Mouse (Mus musculus): ENCODE results near the gene Mpzl3. TPM values are rescaled to one million over a fixed set of nuclear protein-coding genes. Genes with fewer than 3 reads are reported as not detected.

The Mpzl3 gene
- polyA plus RNA-seq, 1 experiment, result 0.47 TPM

GRCm38 (mm10) chr9:45103211-45103979 is 48.4 kb downstream of the Mpzl3 start:
- no peak overlapping the region for H3K4me2 ChIP-seq (ENCODE audit: low read depth)
- H3K79me2 ChIP-seq (ENCODE audit: control insufficient read depth, insufficient read depth), result no peaks in the 10 kb centered on the region

GRCm38 (mm10) chr9:45105596-45106374 is 50.8 kb downstream of the Mpzl3 start:
- Histone ChIP-seq H3K27me3 (ENCODE audit: control insufficient read depth, insufficient read depth, insufficient read length) (peaks cover 42% of the 10 kb centered on the region), H3K4me3 (no peak overlapping the region), H3ac (ENCODE audit: control insufficient read depth, insufficient read length) (no peak overlapping the region), H3K36me3 (ENCODE audit: control insufficient read depth, insufficient read depth) (no peaks in the 10 kb centered on the region), H3K79me2 (ENCODE audit: control insufficient read depth, insufficient read depth) (no peaks in the 10 kb centered on the region), H3K4me2 (ENCODE audit: low read depth) (no peak overlapping the region)
- TF ChIP-seq TCF3 (IDR thresholded peaks at IDR 0.05; ENCODE audit: insufficient read length, low read depth), result no peak
- no peak for TF ChIP-seq TCF12 (IDR thresholded peaks at IDR 0.05; ENCODE audit: insufficient read depth, poor library complexity, severe bottlenecking)

More at GRCm38 (mm10) chr9:45103211-45103979, 48.4 kb downstream of the Mpzl3 start:
- Histone ChIP-seq H3ac (ENCODE audit: control insufficient read depth, insufficient read length) (no peak overlapping the region), H3K27me3 (ENCODE audit: control insufficient read depth, insufficient read depth, insufficient read length) (peaks cover 53% of the 10 kb centered on the region), H3K36me3 (ENCODE audit: control insufficient read depth, insufficient read depth) (no peaks in the 10 kb centered on the region), H3K4me3 (no peak overlapping the region)
- TF ChIP-seq SRF (IDR thresholded peaks at IDR 0.05; ENCODE audit: control insufficient read depth, insufficient read length, low read depth) (no peak), POLR2AphosphoS2 (IDR thresholded peaks at IDR 0.05; ENCODE audit: insufficient read length, low read depth) (no peak), CEBPB (IDR thresholded peaks at IDR 0.05; ENCODE audit: insufficient read depth, poor library complexity, severe bottlenecking) (no peak), REST (IDR thresholded peaks at IDR 0.05; ENCODE audit: insufficient read depth, insufficient read length) (no peak), POLR2A (IDR thresholded peaks at IDR 0.05; ENCODE audit: insufficient read length, low read depth) (no peak), TCF3 (IDR thresholded peaks at IDR 0.05; ENCODE audit: insufficient read length, low read depth) (no peak), TCF12 (IDR thresholded peaks at IDR 0.05; ENCODE audit: insufficient read depth, poor library complexity, severe bottlenecking) (no peak), MYOG (IDR thresholded peaks at IDR 0.05; ENCODE audit: control insufficient read depth in 1 of 3, insufficient read depth in 1 of 3, insufficient read length in 2 of 3, low read depth in 2 of 3) (no peak), E2F4 (IDR thresholded peaks at IDR 0.05; ENCODE audit: insufficient read depth) (no peak), MAX (IDR thresholded peaks at IDR 0.05; ENCODE audit: low read depth) (no peak)

GRCm38 (mm10) chr9:45115706-45116105 is 60.7 kb downstream of the Mpzl3 start:
- Histone ChIP-seq H3K36me3 (ENCODE audit: control insufficient read depth, insufficient read depth) (no peaks in the 10 kb centered on the region), H3K79me2 (ENCODE audit: control insufficient read depth, insufficient read depth) (no peaks in the 10 kb centered on the region), H3K27me3 (ENCODE audit: control insufficient read depth, insufficient read depth, insufficient read length) (peaks cover 52% of the 10 kb centered on the region), H3ac (ENCODE audit: control insufficient read depth, insufficient read length) (no peak overlapping the region), H3K4me2 (ENCODE audit: low read depth) (no peak overlapping the region), H3K4me3 (no peak overlapping the region)
- TF ChIP-seq MYOG (IDR thresholded peaks at IDR 0.05; ENCODE audit: control insufficient read depth in 1 of 3, insufficient read depth in 1 of 3, insufficient read length in 2 of 3, low read depth in 2 of 3) (no peak), REST (IDR thresholded peaks at IDR 0.05; ENCODE audit: insufficient read depth, insufficient read length) (no peak), POLR2AphosphoS2 (IDR thresholded peaks at IDR 0.05; ENCODE audit: insufficient read length, low read depth) (no peak), TCF12 (IDR thresholded peaks at IDR 0.05; ENCODE audit: insufficient read depth, poor library complexity, severe bottlenecking) (no peak), MAX (IDR thresholded peaks at IDR 0.05; ENCODE audit: low read depth) (no peak), MYOD1 (IDR thresholded peaks at IDR 0.05; ENCODE audit: control insufficient read depth in 1 of 3, insufficient read length in 2 of 3, low read depth in 2 of 3) (no peak)

DNA sequence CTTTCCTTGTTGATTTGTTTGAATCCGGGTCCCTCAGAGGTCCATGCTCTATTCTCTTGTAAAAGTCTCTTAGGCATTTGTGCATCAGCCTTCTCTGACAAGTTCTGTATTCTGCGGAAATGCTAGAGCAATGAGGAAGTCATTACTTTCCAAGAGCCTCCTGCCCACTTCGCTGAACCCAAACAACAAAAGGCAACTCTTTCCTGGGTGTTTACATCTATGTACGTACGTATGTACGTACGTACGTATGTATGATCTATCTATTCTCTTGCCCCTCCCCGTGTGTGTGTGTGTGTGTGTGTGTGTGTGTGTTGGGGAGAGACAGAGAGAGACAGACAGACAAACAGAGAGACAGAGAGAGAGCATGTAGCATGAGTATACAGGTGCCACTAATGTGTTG is 61.8 kb downstream of the Mpzl3 start:
- H3K4me2 ChIP-seq (ENCODE audit: low read depth), result no peak overlapping the region
- TF ChIP-seq SRF (IDR thresholded peaks at IDR 0.05; ENCODE audit: control insufficient read depth, insufficient read length, low read depth) (no peak), MAX (IDR thresholded peaks at IDR 0.05; ENCODE audit: low read depth) (no peak), TCF3 (IDR thresholded peaks at IDR 0.05; ENCODE audit: insufficient read length, low read depth) (no peak), POLR2AphosphoS2 (IDR thresholded peaks at IDR 0.05; ENCODE audit: insufficient read length, low read depth) (no peak), E2F4 (IDR thresholded peaks at IDR 0.05; ENCODE audit: insufficient read depth) (no peak), MYOG (IDR thresholded peaks at IDR 0.05; ENCODE audit: control insufficient read depth in 1 of 3, insufficient read depth in 1 of 3, insufficient read length in 2 of 3, low read depth in 2 of 3) (no peak), REST (IDR thresholded peaks at IDR 0.05; ENCODE audit: insufficient read depth, insufficient read length) (no peak), USF1 (IDR thresholded peaks at IDR 0.05; ENCODE audit: low read depth) (no peak), MYOD1 (IDR thresholded peaks at IDR 0.05; ENCODE audit: control insufficient read depth in 1 of 3, insufficient read length in 2 of 3, low read depth in 2 of 3) (no peak), CEBPB (IDR thresholded peaks at IDR 0.05; ENCODE audit: insufficient read depth, poor library complexity, severe bottlenecking) (no peak), POLR2A (IDR thresholded peaks at IDR 0.05; ENCODE audit: insufficient read length, low read depth) (no peak), TCF12 (IDR thresholded peaks at IDR 0.05; ENCODE audit: insufficient read depth, poor library complexity, severe bottlenecking) (no peak)
- H3K4me3 ChIP-seq, result no peak overlapping the region
- H3K36me3 ChIP-seq (ENCODE audit: control insufficient read depth, insufficient read depth), result no peaks in the 10 kb centered on the region
- no peak overlapping the region for H3ac ChIP-seq (ENCODE audit: control insufficient read depth, insufficient read length)
- H3K27me3 ChIP-seq (ENCODE audit: control insufficient read depth, insufficient read depth, insufficient read length), result peaks cover 52% of the 10 kb centered on the region
- H3K79me2 ChIP-seq (ENCODE audit: control insufficient read depth, insufficient read depth), result no peaks in the 10 kb centered on the region

Measured in myocyte (in vitro differentiated cells).